Mouse (Mus musculus): ENCODE measurements around the gene Srm.

DNA sequence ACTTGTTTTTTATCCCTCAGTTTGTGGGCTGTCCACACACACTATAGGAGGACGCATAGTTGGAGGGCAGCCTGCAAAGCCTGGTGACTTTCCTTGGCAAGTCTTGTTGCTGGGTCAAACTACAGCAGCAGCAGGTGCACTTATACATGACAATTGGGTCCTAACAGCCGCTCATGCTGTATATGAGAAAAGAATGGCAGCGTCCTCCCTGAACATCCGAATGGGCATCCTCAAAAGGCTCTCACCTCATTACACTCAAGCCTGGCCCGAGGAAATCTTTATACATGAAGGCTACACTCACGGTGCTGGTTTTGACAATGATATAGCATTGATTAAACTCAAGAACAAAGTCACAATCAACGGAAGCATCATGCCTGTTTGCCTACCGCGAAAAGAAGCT lies 22.4 kb downstream of the Srm start:
- TF ChIP-seq CTCF (IDR thresholded peaks at IDR 0.05; ENCODE audit: low read depth, low read length) (no peak), POLR2A (IDR thresholded peaks at IDR 0.05; ENCODE audit: borderline replicate concordance, low read depth, low read length) (no peak)

All from bone marrow macrophage, adult 2 months (primary cell).